Mouse (Mus musculus) cerebellum, adult 11-12 months (tissue): ENCODE measurements around the gene Bcor.

ENCODE experiments used
- DNase-seq: peaks from one replicate; pipeline ENCODE4 v3.0.0; 2022

Gene Bcor

DNA sequence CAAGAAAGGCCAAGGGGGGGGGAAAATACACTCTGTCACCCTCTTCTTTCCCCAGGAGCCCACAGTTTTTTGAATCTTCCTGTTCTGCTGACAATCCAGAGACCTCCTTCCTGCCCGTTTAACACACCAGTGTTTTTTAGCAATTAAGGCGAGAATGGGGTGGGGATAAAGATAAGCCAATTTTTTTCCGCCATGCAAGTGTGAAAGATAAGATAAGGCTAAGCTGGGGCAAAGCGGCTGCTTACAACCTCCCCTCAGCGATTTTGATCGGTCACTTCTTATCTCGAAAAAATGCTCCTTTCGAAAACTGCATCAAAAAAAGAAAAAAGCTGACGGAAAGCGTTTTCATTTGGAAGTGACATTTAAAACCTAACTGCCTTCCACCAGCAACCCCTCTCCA, 74.2 kb downstream of the Bcor start:
- DNase-seq: no peak

GRCm38 (mm10) chrX:12085290-12085689, 74.9 kb downstream of the Bcor start:
- peak; percentile 15 for DNase-seq

GRCm38 (mm10) chrX:12084698-12085097, 75.5 kb downstream of the Bcor start:
- peak; percentile 63 for DNase-seq

- DNase-seq: no peak
These were observed 76.5 kb downstream of the Bcor start for GRCm38 (mm10) chrX:12083631-12084030.

- no peak for DNase-seq
These were observed 77.4 kb downstream of the Bcor start for GRCm38 (mm10) chrX:12082736-12083135.

DNA sequence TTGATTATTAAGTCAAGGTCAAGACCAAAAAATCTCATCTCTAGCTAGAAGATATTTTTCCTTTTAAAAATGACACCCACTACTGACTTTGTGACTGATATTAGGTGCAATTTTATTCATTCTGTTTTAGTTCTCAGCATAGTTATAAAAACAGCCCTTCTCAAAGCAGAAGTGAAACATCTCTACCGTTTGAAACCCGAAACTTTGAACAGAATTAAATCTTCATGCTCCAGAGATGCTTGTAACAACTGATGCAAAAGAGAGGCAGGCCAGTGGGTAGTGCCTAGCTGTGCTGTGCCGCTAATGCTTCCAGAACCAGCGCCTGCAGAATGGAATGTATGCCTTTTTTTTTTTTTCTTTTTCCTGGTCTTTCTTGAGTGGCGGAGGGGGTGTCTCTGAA, 78.0 kb downstream of the Bcor start:
- no peak for DNase-seq

DNA sequence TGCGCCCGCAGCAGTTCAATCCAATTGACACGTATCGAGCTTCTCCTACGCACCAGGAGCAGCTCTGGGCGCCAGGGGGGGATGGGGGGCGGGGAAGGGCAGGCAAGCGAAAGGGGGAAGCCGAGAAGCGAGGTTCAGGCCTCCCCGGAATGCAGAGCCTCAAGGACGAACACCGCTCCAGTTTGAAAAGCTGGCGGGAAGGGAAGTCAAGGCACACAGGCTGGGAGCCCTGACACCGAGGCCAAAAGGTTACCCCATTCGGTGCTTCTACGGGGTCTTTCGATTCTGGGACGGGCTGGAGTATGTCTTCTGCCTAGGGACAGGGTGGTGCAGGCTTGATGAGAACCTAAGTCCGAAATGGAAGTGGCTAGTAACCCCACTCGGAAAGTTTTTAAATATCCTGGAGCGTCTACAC, 78.4 kb downstream of the Bcor start:
- peak; percentile 17 for DNase-seq

GRCm38 (mm10) chrX:12080904-12081740, 79.0 kb downstream of the Bcor start:
- DNase-seq: peak; percentile 44

DNA sequence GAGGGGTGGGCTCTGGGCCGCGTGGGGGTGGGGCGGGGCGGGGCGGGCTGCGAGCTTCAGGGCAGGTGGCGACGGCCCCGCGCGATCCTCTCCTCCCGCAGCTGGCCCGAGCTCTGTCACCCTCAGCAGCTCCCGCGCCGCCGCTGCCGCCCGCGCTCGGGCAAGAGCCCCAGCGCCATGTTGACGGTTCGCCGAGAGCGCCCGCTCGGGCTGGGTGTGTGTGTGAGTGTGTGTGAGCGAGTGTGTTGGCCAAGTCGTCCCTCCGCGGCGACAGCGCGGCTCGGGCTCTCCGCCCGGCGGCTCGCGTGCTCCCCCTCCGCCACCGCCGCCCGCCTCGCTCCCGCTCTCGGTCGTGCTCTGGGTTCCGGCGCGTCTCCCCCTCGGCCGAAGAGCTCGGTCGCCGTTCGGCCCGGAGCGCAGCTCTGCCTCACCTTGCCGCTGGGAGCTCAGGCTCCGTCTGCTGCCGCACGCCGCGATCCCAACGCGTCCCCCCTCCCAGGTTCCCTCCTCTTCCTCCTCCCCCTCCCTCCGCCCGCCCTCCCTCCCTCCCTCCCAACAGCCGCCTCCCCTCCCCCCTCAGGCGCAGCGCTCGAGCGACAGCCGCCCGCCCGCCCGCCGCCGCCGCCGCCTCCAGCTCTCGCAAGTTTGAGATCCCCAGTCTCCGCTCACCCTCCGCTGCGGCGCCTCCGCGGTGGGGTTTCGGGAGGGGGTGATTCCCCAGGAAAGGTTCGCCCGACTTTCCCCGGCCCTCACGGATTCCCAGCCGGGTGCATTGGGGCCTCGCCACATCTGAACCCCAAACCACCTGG, 79.9 kb downstream of the Bcor start:
- peak; percentile 61 for DNase-seq

DNA sequence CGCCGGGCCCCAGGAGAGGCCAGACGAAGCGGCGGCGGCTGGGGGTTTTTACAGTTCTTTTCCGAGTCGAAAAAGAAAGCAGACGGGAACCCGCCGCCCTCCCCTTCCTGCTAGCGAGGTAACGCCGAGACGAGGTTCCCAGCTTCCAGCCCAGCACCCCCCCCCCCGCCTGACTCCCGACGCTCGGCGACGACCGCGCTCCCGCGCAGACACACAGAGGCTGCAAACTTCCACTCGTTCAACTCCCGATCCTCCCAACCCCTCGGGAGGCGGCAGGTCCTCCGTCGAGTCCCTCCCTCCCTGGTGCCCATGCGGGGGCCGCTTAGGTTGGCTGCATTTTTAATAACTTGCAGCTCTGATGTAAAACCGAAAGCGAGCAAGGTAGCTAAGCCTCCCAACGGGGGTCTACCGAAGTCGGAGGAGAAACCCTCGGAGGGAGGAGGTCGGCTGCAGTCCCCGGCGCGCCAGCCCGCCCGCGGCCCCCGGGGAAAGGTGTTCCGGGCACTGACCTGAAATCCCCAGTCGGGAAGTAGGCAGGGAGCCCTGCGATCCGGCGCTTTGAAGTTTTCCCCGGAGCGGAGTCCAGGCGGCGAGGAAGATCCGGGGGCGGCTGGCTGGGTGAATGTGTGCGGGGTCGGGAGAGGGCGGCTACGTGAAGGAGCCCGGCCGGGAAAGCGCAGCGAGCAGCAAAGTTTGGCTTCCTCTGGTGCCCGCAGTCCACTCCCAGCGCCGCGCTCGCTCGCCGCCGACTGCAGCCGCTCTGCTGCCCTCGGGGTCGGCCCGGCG, 80.7 kb downstream of the Bcor start:
- peak; percentile 45 for DNase-seq

GRCm38 (mm10) chrX:12079059-12079308, 81.2 kb downstream of the Bcor start:
- no peak for DNase-seq

DNA sequence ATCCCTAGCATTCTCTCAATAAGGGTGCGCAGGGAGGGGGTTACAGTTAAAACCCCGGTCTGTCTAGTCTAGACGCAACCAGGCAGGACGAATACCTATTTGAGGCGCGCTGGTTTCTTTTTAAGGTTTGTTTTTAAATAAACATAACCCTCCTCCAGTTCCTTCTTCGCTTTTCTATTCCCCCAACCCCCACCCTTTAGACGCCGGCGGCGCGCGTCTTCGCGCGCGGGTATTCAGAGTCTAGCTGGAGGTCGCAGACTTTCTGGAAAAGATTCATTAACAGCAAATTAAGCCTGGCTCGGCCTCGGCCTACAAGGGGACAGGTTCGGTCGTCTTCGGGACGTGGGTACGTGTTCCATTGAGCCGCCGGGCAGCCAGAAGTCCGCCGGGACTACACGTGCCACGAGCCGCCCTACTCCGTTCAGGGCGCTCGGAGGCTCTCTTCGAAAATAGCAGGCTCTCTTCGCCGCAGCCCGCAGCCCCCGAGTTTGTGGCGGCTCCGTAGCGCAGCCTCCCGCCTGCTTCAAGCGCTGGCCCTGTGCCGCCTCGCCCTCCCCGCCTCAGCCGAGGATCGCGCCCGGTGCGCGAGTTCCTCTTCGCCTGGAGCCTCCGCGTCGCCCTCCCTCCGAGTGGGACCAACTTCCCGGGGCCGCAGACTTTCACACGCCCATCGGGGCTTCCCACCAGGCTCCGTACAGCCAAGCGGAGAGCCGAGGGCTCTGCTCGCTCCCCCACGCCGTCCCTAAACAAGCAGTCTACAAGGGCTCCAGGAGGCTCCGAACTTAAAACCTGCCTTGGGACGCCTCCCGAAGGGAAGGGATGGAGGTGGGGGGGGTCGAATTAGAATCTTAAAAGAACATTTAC, 81.7 kb downstream of the Bcor start:
- DNase-seq: no peak

DNA sequence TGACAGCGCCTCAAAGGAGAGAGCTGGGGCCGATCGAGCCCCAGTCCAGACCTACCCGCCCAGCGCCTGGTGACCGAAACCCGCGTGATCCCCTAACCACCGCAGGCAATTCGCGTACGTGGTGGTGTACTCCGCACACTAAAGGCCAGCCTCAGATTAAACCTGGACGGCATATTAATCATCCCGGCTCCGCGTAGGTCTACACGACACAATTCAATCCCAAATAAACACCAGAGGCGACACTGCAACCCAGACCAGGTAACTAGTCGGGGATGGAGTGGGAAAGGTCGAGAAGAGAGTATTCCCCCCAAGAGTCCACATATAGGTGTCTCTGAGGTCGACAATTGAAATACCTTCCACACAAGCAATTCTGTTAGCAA, 82.6 kb downstream of the Bcor start:
- DNase-seq: no peak

GRCm38 (mm10) chrX:12076763-12077600, 83.2 kb downstream of the Bcor start:
- DNase-seq: peak; percentile 67

DNA sequence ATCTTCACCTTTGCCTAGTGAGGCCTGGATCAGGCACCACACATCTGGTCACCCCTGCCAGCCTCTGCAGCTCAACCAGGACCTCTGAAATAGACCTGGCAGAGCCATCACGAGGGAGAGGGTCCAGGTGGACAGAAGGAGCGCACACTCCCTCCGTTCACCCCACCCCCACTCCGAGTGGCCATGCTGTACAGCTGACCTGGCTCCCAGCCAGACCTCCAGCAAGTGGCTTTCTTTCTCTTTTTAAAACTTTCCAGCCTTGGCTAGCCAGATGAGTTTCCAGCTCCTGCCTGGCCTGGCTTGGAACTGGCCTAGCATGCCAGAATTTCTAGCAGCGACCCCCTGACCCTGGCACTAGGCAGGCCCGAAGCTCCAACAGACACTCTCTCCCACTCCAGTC, 87.4 kb downstream of the Bcor start:
- DNase-seq: no peak

- no peak for DNase-seq
These were observed 91.0 kb downstream of the Bcor start for GRCm38 (mm10) chrX:12068978-12069724.

DNA sequence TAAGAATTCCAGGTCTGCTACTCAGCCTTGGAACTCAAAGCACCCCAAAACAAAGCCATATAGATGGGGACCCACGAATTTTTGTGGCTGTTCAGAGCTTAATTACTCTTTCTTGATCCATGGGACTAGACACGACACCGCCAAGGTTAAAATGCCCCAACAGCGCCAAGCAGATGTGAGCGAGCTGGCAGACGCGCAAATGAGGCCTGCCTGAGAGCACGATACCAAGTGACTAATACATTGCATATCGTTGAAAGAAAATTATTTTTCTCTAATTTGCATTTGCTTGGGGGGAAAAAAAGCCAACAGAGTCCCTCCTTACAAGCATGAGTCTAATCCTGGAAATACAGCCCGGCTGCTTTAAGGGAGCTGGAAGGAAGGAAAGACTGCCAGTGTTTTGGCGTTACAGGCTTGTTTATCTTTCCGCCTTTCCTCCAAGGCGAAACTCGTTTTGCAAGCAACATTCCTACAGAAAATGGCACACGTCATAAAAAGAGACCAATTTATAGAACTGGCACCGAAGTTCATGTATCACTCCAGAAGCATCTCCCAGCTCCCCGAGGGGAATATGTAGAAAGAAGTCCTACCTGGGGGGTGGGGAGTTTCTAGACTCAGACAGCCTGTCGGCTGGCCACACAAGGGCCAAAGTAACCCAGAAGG, 92.2 kb downstream of the Bcor start:
- no peak for DNase-seq

- no peak for DNase-seq
These were observed 93.1 kb downstream of the Bcor start for GRCm38 (mm10) chrX:12067031-12067430.

GRCm38 (mm10) chrX:12065782-12066181, 94.4 kb downstream of the Bcor start:
- no peak for DNase-seq

DNA sequence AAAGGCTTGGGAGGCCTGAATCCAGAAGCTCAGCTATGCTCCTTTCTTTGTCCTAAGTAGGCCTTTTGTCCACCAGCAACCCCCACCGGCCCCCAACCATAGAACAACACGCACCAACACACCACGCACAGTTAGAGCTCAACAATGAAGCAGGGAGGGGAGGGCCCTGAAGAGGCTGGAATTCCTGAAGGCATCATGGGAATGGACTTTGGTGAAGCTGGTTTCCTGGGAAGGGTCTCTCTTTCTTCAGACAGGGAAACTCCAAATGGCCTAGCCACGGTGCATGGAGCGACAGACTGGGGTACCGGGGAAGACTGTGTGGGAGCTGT, 97.3 kb downstream of the Bcor start:
- DNase-seq: no peak
